Mouse (Mus musculus) lung, postnatal 0 days (tissue): ENCODE results near the gene Hyal2.

Experiments used
- CTCF ChIP-seq: IDR thresholded peaks from 2 replicates; pipeline ENCODE4 v1.5.1; 2016; ENCODE audit warnings: antibody characterized with exemption, mild to moderate bottlenecking
- EP300 ChIP-seq: IDR thresholded peaks from 2 replicates; pipeline ENCODE4 v1.6.1; 2016; ENCODE audit warnings: antibody characterized with exemption, mild to moderate bottlenecking, control low read depth

DNA sequence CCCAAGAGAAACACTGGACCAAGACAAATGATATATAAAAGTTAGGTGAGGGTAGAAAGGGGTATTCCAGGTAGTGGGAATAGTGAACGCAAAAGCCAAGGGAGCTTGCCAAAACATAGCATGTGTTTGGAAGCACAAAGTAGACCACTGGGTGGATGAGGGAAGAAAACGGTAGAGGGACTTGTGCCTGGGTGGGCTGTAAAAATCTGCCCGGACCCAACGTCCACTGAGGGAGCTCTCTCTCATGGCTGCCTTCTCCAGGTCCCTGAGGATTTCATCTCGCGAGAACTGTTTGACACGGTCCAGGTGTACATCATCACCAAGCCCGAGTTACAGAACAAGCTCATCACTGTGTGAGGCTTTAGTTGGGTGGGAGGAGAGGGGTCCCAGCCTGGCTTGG, 25.0 kb upstream of the Hyal2 start:
- TF ChIP-seq CTCF (no peak), EP300 (no peak)
